Mouse (Mus musculus) small intestine, adult 2 months (tissue): ENCODE results near the gene Sucla2. TPM values are rescaled to one million over a fixed set of nuclear protein-coding genes. Genes with fewer than 3 reads are reported as not detected.
"Not testable (repeated sequence)": the region's sequence is repeated elsewhere in the genome, so short reads cannot be mapped to it uniquely, and the experiment has no call there.

Experiments used
- H3K27ac ChIP-seq: fragments of 200-500 bp; 2 replicates; pipeline ENCODE4 v1.5.1; 2012; ENCODE audit warnings: low read depth, low read length, control low read depth, inconsistent platforms; ENCODE audit not compliant: insufficient read depth
- H3K27me3 ChIP-seq: fragments of 200-500 bp; 2 replicates; pipeline ENCODE4 v1.6.1; 2012; ENCODE audit warnings: mild to moderate bottlenecking, moderate library complexity, low read length, inconsistent platforms; ENCODE audit not compliant: control insufficient read depth, insufficient read depth
- H3K36me3 ChIP-seq: fragments of 200-500 bp; 2 replicates; pipeline ENCODE4 v1.6.1; 2012; ENCODE audit warnings: mild to moderate bottlenecking, low read length, control low read depth, inconsistent platforms; ENCODE audit not compliant: control insufficient read depth, insufficient read depth
- H3K4me1 ChIP-seq: fragments of 200-500 bp; 2 replicates; pipeline ENCODE4 v1.6.1; 2012; ENCODE audit warnings: low read length, inconsistent platforms, mixed read lengths; ENCODE audit not compliant: control insufficient read depth, insufficient read depth, insufficient read length
- H3K4me3 ChIP-seq: fragments of 200-500 bp; 2 replicates; pipeline ENCODE4 v1.5.1; 2012; ENCODE audit warnings: low read depth, mild to moderate bottlenecking, control low read depth, inconsistent platforms, low read length, moderate library complexity
- CTCF ChIP-seq: fragments of 200-500 bp; IDR thresholded peaks from 2 replicates; pipeline ENCODE4 v1.5.1; 2012; ENCODE audit warnings: low read depth, mild to moderate bottlenecking, control low read depth, inconsistent platforms, low read length, moderate library complexity, mixed read lengths; ENCODE audit not compliant: insufficient replicate concordance, insufficient read length; ENCODE audit errors: extremely low read depth
- POLR2A ChIP-seq: fragments of 200-500 bp; IDR thresholded peaks from 2 replicates; pipeline ENCODE4 v1.6.1; 2012; ENCODE audit warnings: low read depth, mild to moderate bottlenecking, control low read depth, inconsistent platforms, low read length, moderate library complexity
- WGBS: fragments of 180-500 bp; shearing (Covaris S2); methylation state at CpG from one replicate; pipeline ENCODE4 v1.1.7; 2018; 5-methylcytosine and 5-hydroxymethylcytosine counted together
- polyA plus RNA-seq: library from polyadenylated mRNA; depleted of rRNA; stranded (reverse); fragments of >200 nt; gene quantifications from 2 replicates; pipeline ENCODE4 v1.2.3, GENCODE M21; 2012

Gene Sucla2
- polyA plus RNA-seq, 1 experiment: 17.4 TPM

DNA sequence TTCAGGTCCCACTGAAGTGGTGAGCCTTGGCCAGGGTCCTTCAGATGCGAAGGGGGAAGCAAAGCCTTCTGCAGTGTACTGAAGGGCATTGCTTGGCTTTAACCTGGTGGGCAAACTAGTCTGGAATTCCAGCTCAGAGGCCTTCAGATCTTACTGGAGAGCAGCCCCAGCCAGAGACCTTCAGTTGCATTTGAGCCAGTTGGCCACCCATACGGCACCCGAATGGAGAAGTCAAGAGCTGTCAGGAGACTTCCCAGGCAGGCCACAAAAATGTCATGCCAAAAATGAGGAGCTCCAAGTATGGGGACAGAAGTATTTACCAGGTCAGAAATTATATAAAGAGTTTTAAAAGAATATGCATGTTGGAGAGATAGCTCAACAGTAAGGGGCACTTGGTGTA, 22.9 kb downstream of the Sucla2 start, which contains the start of gene Nudt15:
Gene Nudt15 (minus strand): TSS at position 192 of the 400 bp plus-strand sequence.
- 91% methylated on average over 3 of the region's 3 CpGs for WGBS
- peaks cover 6% of the 10 kb centered on the region for H3K4me1 ChIP-seq

DNA sequence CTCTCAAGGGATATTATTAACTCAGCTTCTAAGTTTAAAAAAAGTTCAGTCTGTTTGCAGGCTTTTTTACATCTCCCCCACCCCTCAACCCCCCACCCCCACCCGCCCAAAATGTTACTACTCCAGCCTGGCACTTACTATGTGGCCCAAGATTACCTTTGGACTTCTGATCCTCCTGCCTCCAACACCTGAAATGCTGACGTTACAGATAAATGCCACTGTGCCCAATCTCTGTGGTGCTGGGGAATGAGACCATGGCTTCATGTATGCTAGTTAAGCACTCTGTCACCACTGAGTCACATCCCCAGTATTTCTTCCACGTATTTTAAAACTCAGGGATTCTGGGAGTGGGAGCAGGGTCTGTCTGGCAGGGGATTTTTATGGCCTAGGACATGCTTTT, 25.2 kb downstream of the Sucla2 start:
- TF ChIP-seq POLR2A: no peak
- no peak for TF ChIP-seq CTCF
- Histone ChIP-seq H3K4me1 (peaks cover 6% of the 10 kb centered on the region), H3K27ac (no peak overlapping the region), H3K4me3 (no peak overlapping the region), H3K27me3 (no peaks in the 10 kb centered on the region), H3K36me3 (no peaks in the 10 kb centered on the region)
- WGBS: 30% methylated on average over 3 of the region's 3 CpGs

More for the DNA sequence above, 22.9 kb downstream of the Sucla2 start, which contains the start of gene Nudt15:
- H3K27me3 ChIP-seq: no peaks in the 10 kb centered on the region
- H3K36me3 ChIP-seq: no peaks in the 10 kb centered on the region
- no peak within 1 kb of the TSS for H3K27ac ChIP-seq
- TF ChIP-seq POLR2A (no peak), CTCF (no peak)
- H3K4me3 ChIP-seq: no peak within 1 kb of the TSS

- TF ChIP-seq CTCF (no peak), POLR2A (no peak)
- Histone ChIP-seq H3K27me3 (no peaks in the 10 kb centered on the region), H3K27ac (no peak overlapping the region), H3K4me3 (no peak overlapping the region), H3K4me1 (peaks cover 6% of the 10 kb centered on the region), H3K36me3 (no peaks in the 10 kb centered on the region)
- WGBS: 62% methylated on average over 8 of the region's 8 CpGs
Measured at GRCm38 (mm10) chr14:73550732-73551131, 25.6 kb downstream of the Sucla2 start.

GRCm38 (mm10) chr14:73551164-73551563, 26.0 kb downstream of the Sucla2 start:
- peaks cover 6% of the 10 kb centered on the region for H3K4me1 ChIP-seq
- TF ChIP-seq POLR2A: no peak
- TF ChIP-seq CTCF: no peak
- H3K27ac ChIP-seq: no peak overlapping the region
- H3K27me3 ChIP-seq: no peaks in the 10 kb centered on the region
- no peak overlapping the region for H3K4me3 ChIP-seq
- peaks cover 3% of the 10 kb centered on the region; the same call in 1 of the 2 replicates for H3K36me3 ChIP-seq
- WGBS: 88% methylated on average over 6 of the region's 6 CpGs

DNA sequence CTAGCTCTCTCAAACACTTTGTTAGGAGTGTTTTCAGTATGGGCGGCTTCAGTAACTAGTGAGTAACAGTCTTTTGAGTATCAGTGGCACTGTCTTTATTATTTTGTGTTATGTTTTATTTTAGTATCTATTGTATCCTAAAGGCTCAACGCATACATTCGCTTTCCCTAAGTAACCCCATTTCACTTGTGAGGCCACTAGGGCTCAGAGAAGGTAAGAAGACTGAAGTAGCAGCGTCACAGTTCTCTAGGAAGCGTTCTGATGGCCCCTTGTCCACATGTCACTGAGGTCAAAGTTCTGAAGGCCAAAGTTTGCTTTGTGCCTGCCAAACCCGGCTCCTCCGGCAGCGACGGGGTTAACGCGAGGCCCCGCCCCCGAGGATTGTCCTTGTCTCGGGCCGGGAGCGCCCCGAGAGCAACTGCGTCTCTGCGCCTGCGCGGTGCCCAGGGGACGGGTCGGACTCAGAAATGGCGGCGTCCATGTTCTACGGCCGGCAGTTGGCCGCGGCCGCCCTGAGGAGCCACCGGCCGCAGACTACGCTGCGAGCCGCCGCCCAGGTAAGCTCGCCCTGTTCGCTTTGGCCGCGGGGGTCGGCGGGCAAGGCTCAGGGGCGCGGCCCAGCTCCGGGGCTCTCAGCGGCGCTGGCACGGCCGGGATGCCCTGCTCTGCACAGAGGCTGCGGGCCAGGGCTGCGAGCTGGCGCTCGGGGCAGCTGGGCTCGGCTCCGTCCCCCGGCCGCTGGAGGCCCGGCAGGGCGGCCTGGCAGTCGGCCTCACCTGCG, 27.4 kb downstream of the Sucla2 start:
- H3K27ac ChIP-seq: peak overlapping the region; percentile 84
- peaks cover 6% of the 10 kb centered on the region for H3K4me1 ChIP-seq
- TF ChIP-seq CTCF (no peak), POLR2A (peak; percentile 91)
- H3K4me3 ChIP-seq: peak overlapping the region; percentile 88
- 4% methylated on average over 61 of the region's 61 CpGs for WGBS
- peaks cover 6% of the 10 kb centered on the region; the same call in 1 of the 2 replicates for H3K36me3 ChIP-seq
- no peaks in the 10 kb centered on the region for H3K27me3 ChIP-seq

- H3K27me3 ChIP-seq: no peaks in the 10 kb centered on the region
- H3K27ac ChIP-seq: peak overlapping the region; percentile 84
- H3K4me1 ChIP-seq: peaks cover 6% of the 10 kb centered on the region
- WGBS: 1% methylated on average over 10 of the region's 10 CpGs
- TF ChIP-seq CTCF: no peak
- H3K4me3 ChIP-seq: peak overlapping the region; percentile 88
- peaks cover 6% of the 10 kb centered on the region; the same call in 1 of the 2 replicates for H3K36me3 ChIP-seq
Measured at GRCm38 (mm10) chr14:73553122-73553696, 28.1 kb downstream of the Sucla2 start.

DNA sequence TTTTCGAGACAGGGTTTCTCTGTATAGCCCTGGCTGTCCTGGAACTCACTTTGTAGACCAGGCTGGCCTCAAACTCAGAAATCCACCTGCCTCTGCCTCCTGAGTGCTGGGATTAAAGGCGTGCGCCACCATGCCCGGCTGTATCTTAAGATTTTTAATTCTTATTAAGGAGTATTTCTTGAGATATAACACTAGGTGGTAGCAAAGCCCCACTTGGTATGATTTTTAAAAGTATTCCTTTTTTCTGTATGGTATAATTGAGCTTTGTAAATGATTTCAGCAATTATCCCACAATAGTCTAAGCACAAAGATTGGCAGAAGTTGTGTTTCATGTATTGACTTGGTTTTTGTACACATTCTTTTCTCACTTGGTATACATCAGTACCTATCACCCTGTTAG, 44.7 kb downstream of the Sucla2 start:
- 81% methylated on average over 4 of the region's 4 CpGs for WGBS
- H3K27me3 ChIP-seq, H3K4me3 ChIP-seq, H3K4me1 ChIP-seq, H3K27ac ChIP-seq, H3K36me3 ChIP-seq: not testable (repeated sequence)
